Mouse (Mus musculus): Measurements from ENCODE around the gene Olfr424. TPM values are rescaled to one million over a fixed set of nuclear protein-coding genes. Genes with fewer than 3 reads are reported as not detected.

Olfr424 gene
- polyA plus RNA-seq, 1 experiment from 2014 or later: not detected

Other genes starting within 250 kb of the Olfr424 start
- gene Ifi211, start 218.5 kb upstream of the Olfr424 start, polyA plus RNA-seq (2014; fragmentation: Nextera tagmentation; extraction: Ambion mirVana): 0.24 TPM in 1 of 2 replicates, not detected in the other
- 1.1 and 1.5 TPM in 2 replicates for gene Mndal, start 189.0 kb upstream of the Olfr424 start, polyA plus RNA-seq (2014; fragmentation: Nextera tagmentation; extraction: Ambion mirVana)
- 0.46 and 0.54 TPM in 2 replicates for gene Ifi203, start 188.8 kb upstream of the Olfr424 start, polyA plus RNA-seq (2014; fragmentation: Nextera tagmentation; extraction: Ambion mirVana)
- not detected in 2 replicates for gene Ifi202b, start 148.8 kb upstream of the Olfr424 start, polyA plus RNA-seq (2014; fragmentation: Nextera tagmentation; extraction: Ambion mirVana)
- gene Ifi205, start 99.7 kb upstream of the Olfr424 start, polyA plus RNA-seq (2014; fragmentation: Nextera tagmentation; extraction: Ambion mirVana): not detected in 2 replicates
- not detected in 2 replicates for gene Olfr433, start 90.8 kb upstream of the Olfr424 start, polyA plus RNA-seq (2014; fragmentation: Nextera tagmentation; extraction: Ambion mirVana)
- not detected in 2 replicates for gene Olfr432, start 82.3 kb upstream of the Olfr424 start, polyA plus RNA-seq (2014; fragmentation: Nextera tagmentation; extraction: Ambion mirVana)
- not detected in 2 replicates for gene Olfr430, start 64.9 kb upstream of the Olfr424 start, polyA plus RNA-seq (2014; fragmentation: Nextera tagmentation; extraction: Ambion mirVana)
- not detected in 2 replicates for gene Olfr429, start 47.2 kb upstream of the Olfr424 start, polyA plus RNA-seq (2014; fragmentation: Nextera tagmentation; extraction: Ambion mirVana)
- gene Olfr427, start 34.6 kb upstream of the Olfr424 start, polyA plus RNA-seq (2014; fragmentation: Nextera tagmentation; extraction: Ambion mirVana): not detected in 2 replicates
- not detected in 2 replicates for gene Olfr231, start 10.4 kb upstream of the Olfr424 start, polyA plus RNA-seq (2014; fragmentation: Nextera tagmentation; extraction: Ambion mirVana)
- not detected in 2 replicates for gene Olfr420, start 24.1 kb downstream of the Olfr424 start, polyA plus RNA-seq (2014; fragmentation: Nextera tagmentation; extraction: Ambion mirVana)
- 0.19 and 0.23 TPM in 2 replicates for gene Spta1, start 41.3 kb downstream of the Olfr424 start, polyA plus RNA-seq (2014; fragmentation: Nextera tagmentation; extraction: Ambion mirVana)
- gene Olfr419, start 120.5 kb downstream of the Olfr424 start, polyA plus RNA-seq (2014; fragmentation: Nextera tagmentation; extraction: Ambion mirVana): not detected in 2 replicates
- gene Mptx1, start 199.0 kb downstream of the Olfr424 start, polyA plus RNA-seq (2014; fragmentation: Nextera tagmentation; extraction: Ambion mirVana): not detected in 2 replicates
- gene Olfr417, start 233.6 kb downstream of the Olfr424 start, polyA plus RNA-seq (2014; fragmentation: Nextera tagmentation; extraction: Ambion mirVana): not detected in 2 replicates

All from neural tube, embryonic 14.5 days (tissue).